In genomic region chr3:24630032-24630431, GRCm38 (mm10) we compare ENCODE assay signal across 13 mouse cellular contexts.
DNase-seq lines count a peak whose midpoint lies in the region; ATAC-seq and TF ChIP-seq lines count a peak whose summit lies in the region.
"Had no signal": no experiment of that assay in that cellular context is flagged by ENCODE, and none has a peak within 500 bp of the region (broad histone marks: within the 10 kb centered on the region; RNA-seq: fewer than 3 reads in every experiment).

No protein-coding gene starts in this region.

- no peaks in the 10 kb centered on the region for H3K4me1 ChIP-seq in lung, embryonic 14.5 days (ENCODE audit: insufficient read depth)
- no peaks in the 10 kb centered on the region for H3K4me1 ChIP-seq in limb, embryonic 15.5 days
- H3K4me1 ChIP-seq: midbrain, embryonic 12.5 days had no signal

- intact Hi-C loops in gastrocnemius, postnatal 36 days (cut with DNase I), result no loop called here

- H3K36me3 ChIP-seq in lung, embryonic 14.5 days (ENCODE audit: insufficient read depth), result no peaks in the 10 kb centered on the region
- no peaks in the 10 kb centered on the region for H3K36me3 ChIP-seq in limb, embryonic 15.5 days
- H3K36me3 ChIP-seq: midbrain, embryonic 12.5 days had no signal

- H3K27ac ChIP-seq in lung, embryonic 14.5 days (ENCODE audit: low read depth), result no peak overlapping the region
- no peak overlapping the region for H3K27ac ChIP-seq in limb, embryonic 15.5 days
- H3K27ac ChIP-seq: midbrain, embryonic 12.5 days had no signal

- 27% methylated on average over 1 of the region's 1 CpGs for WGBS in lung, embryonic 14.5 days
- 0% methylated on average over 1 of the region's 1 CpGs for whole genome bisulfite sequencing in limb, embryonic 15.5 days

- DNase-seq in gastrocnemius, adult 18-20 months (ENCODE audit: low spot score), result peak; percentile 15
- no peak for DNase-seq in gastrocnemius, postnatal 36 days
- peak; percentile 70 for DNase-seq in lung, embryonic 14.5 days
- DNase-seq in lung, postnatal 14 days, result no peak
- DNase-seq in embryo, embryonic 11 days, result peak; percentile 53
- DNase-seq in right cerebral cortex, postnatal 10 days (ENCODE audit: low spot score in 2 of 2), result no peak
- no peak for DNase-seq in yolk sac, embryonic 10.5 days (ENCODE audit: low spot score)
- DNase-seq: forebrain, postnatal 0 days; heart, adult 11 months; liver; thymus, adult 2 months had no signal

- H3K4me3 ChIP-seq in lung, embryonic 14.5 days (ENCODE audit: low read depth, low read length), result no peak overlapping the region
- no peak overlapping the region for H3K4me3 ChIP-seq in limb, embryonic 15.5 days
- H3K4me3 ChIP-seq: midbrain, embryonic 12.5 days had no signal

- no peak overlapping the region for H3K4me2 ChIP-seq in lung, embryonic 14.5 days
- no peak overlapping the region for H3K4me2 ChIP-seq in limb, embryonic 15.5 days
- H3K4me2 ChIP-seq: midbrain, embryonic 12.5 days had no signal

- ATAC-seq in lung, embryonic 14.5 days (ENCODE audit: insufficient read depth), result peak; percentile 92
- ATAC-seq in limb, embryonic 15.5 days (ENCODE audit: insufficient number of reproducible peaks, low FRiP score, low TSS enrichment, low read depth), result peak; percentile 65
- ATAC-seq: forebrain, postnatal 0 days had no signal

- no peak for TF ChIP-seq CTCF in lung, embryonic 14.5 days (IDR thresholded peaks at IDR 0.05; ENCODE audit: low read depth)

- H3K9ac ChIP-seq in lung, embryonic 14.5 days, result no peak overlapping the region
- no peak overlapping the region for H3K9ac ChIP-seq in limb, embryonic 15.5 days
- H3K9ac ChIP-seq: forebrain, postnatal 0 days; midbrain, embryonic 12.5 days had no signal

- no peaks in the 10 kb centered on the region for H3K9me3 ChIP-seq in lung, embryonic 14.5 days (ENCODE audit: low read depth, low read length)
- no peaks in the 10 kb centered on the region for H3K9me3 ChIP-seq in limb, embryonic 15.5 days
- H3K9me3 ChIP-seq: midbrain, embryonic 12.5 days had no signal

- no peaks in the 10 kb centered on the region for H3K27me3 ChIP-seq in lung, embryonic 14.5 days (ENCODE audit: insufficient read depth, low read length)
- no peaks in the 10 kb centered on the region for H3K27me3 ChIP-seq in limb, embryonic 15.5 days
- H3K27me3 ChIP-seq: midbrain, embryonic 12.5 days had no signal

Comparison
In these comparisons a context has a peak if more than half of its experiments do, and no peak if none do; other contexts are left out.
1. DNase-seq: peak in gastrocnemius, adult 18-20 months (single experiment), lung, embryonic 14.5 days (single experiment) and embryo, embryonic 11 days (single experiment); none in gastrocnemius, postnatal 36 days (0 of 2), lung, postnatal 14 days (single experiment), right cerebral cortex, postnatal 10 days (0 of 2) and yolk sac, embryonic 10.5 days (single experiment).